Mouse (Mus musculus) testis, adult 2 months (tissue): ENCODE measurements around the gene Rims4. TPM values are rescaled to one million over a fixed set of nuclear protein-coding genes. Genes with fewer than 3 reads are reported as not detected.

Experiments
- H3K27ac ChIP-seq: fragments of 200-500 bp; 2 replicates; pipeline ENCODE4 v1.5.1; 2012; ENCODE audit warnings: low read depth, low read length; ENCODE audit not compliant: control insufficient read depth, insufficient read depth
- H3K27me3 ChIP-seq: fragments of 200-500 bp; 2 replicates; pipeline ENCODE4 v1.6.1; 2012; ENCODE audit warnings: mild to moderate bottlenecking, low read length, moderate library complexity; ENCODE audit not compliant: control insufficient read depth, insufficient read depth
- H3K36me3 ChIP-seq: fragments of 200-500 bp; 2 replicates; pipeline ENCODE4 v1.6.1; 2012; ENCODE audit warnings: mild to moderate bottlenecking, low read length; ENCODE audit not compliant: control insufficient read depth, insufficient read depth
- H3K4me1 ChIP-seq: fragments of 200-500 bp; 2 replicates; pipeline ENCODE4 v1.6.1; 2012; ENCODE audit warnings: low read length; ENCODE audit not compliant: control insufficient read depth, insufficient read depth
- H3K4me3 ChIP-seq: fragments of 200-500 bp; 2 replicates; pipeline ENCODE4 v1.5.1; 2012; ENCODE audit warnings: low read depth, mild to moderate bottlenecking, low read length, moderate library complexity, mixed read lengths; ENCODE audit not compliant: control insufficient read depth
- CTCF ChIP-seq: fragments of 200-500 bp; IDR thresholded peaks from 2 replicates; pipeline ENCODE4 v1.5.1; 2012; ENCODE audit warnings: low read depth, mild to moderate bottlenecking, inconsistent platforms, low read length, moderate library complexity; ENCODE audit not compliant: control insufficient read depth, insufficient read depth, insufficient replicate concordance
- POLR2A ChIP-seq: fragments of 200-500 bp; IDR thresholded peaks from 2 replicates; pipeline ENCODE4 v1.6.1; 2012; ENCODE audit warnings: low read depth, mild to moderate bottlenecking, inconsistent platforms, low read length, moderate library complexity; ENCODE audit not compliant: control insufficient read depth
- polyA plus RNA-seq: library from polyadenylated mRNA; depleted of rRNA; stranded (reverse); fragments of >200 nt; gene quantifications from 2 replicates; pipeline ENCODE4 v1.2.3, GENCODE M21; 2012

Gene Rims4
- polyA plus RNA-seq, 1 experiment = 1.5 TPM

- Histone ChIP-seq H3K4me1 (0 out of 2 replicates have a peak, but pooled peaks cover 2% of the 10 kb centered on the region), H3K4me3 (no peak overlapping the region), H3K36me3 (no peaks in the 10 kb centered on the region), H3K27ac (no peak overlapping the region), H3K27me3 (no peaks in the 10 kb centered on the region)
- no peak for TF ChIP-seq POLR2A
- TF ChIP-seq CTCF = no peak
Measured at GRCm38 (mm10) chr2:163907131-163907530, 11.4 kb downstream of the Rims4 start.

DNA sequence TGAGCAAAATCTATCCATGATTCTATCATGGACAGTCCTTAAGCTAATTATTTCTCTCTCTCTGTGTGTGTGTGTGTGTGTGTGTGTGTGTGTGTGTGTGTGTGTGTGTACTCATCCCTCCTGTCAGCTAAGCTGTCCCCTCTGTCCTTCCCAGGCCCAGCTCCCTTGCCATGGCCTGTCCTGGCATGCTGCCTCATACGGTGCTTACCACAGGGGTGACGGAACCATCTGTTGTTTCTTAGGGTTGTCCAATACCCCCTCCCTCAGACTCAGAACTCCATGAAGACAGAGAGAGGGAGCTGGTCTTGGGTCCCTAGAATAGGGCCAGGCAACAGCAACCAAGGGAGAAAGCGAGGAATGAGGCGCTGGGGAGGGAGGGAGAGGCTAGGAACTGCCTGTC is 14.2 kb downstream of the Rims4 start:
- Histone ChIP-seq H3K27ac (no peak overlapping the region), H3K4me3 (no peak overlapping the region), H3K36me3 (no peaks in the 10 kb centered on the region), H3K27me3 (no peaks in the 10 kb centered on the region), H3K4me1 (0 out of 2 replicates have a peak, but pooled peaks cover 2% of the 10 kb centered on the region)
- TF ChIP-seq POLR2A (no peak), CTCF (no peak)

DNA sequence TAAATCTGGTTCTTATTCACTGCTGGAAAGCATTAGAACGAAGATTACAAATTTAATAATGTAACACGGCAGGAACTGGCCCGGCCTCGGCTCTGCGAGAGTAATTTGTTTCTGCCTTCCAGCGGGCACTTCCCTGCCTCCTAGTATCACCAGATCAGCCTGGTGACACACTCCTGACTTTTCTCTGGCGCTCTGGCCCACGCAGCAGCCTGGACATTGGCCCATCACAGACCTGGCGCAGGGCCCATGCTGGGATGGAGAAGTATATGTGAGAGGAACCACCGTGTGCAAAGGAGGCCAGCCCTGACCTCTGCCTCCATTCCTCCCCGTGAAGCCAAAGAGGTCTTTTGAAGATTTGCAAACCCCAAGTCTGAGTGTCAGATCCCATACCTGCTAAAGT is 15.0 kb downstream of the Rims4 start:
- no peaks in the 10 kb centered on the region for H3K36me3 ChIP-seq
- no peaks in the 10 kb centered on the region for H3K27me3 ChIP-seq
- 0 out of 2 replicates have a peak, but pooled peaks cover 2% of the 10 kb centered on the region for H3K4me1 ChIP-seq
- TF ChIP-seq CTCF = no peak
- TF ChIP-seq POLR2A = no peak
- no peak overlapping the region for H3K27ac ChIP-seq
- no peak overlapping the region for H3K4me3 ChIP-seq

- Histone ChIP-seq H3K4me3 (no peak overlapping the region), H3K27ac (no peak overlapping the region), H3K36me3 (no peaks in the 10 kb centered on the region), H3K27me3 (no peaks in the 10 kb centered on the region), H3K4me1 (0 out of 2 replicates have a peak, but pooled peaks cover 2% of the 10 kb centered on the region)
- TF ChIP-seq POLR2A (no peak), CTCF (no peak)
Measured at GRCm38 (mm10) chr2:163902448-163902847, 16.0 kb downstream of the Rims4 start.

- Histone ChIP-seq H3K4me1 (0 out of 2 replicates have a peak, but pooled peaks cover 2% of the 10 kb centered on the region), H3K27me3 (no peaks in the 10 kb centered on the region), H3K4me3 (no peak overlapping the region), H3K27ac (peak overlapping the region; percentile 54; the same call in 1 of the 2 replicates), H3K36me3 (no peaks in the 10 kb centered on the region)
- TF ChIP-seq POLR2A (no peak), CTCF (no peak)
Measured at GRCm38 (mm10) chr2:163901043-163901442, 17.4 kb downstream of the Rims4 start.

DNA sequence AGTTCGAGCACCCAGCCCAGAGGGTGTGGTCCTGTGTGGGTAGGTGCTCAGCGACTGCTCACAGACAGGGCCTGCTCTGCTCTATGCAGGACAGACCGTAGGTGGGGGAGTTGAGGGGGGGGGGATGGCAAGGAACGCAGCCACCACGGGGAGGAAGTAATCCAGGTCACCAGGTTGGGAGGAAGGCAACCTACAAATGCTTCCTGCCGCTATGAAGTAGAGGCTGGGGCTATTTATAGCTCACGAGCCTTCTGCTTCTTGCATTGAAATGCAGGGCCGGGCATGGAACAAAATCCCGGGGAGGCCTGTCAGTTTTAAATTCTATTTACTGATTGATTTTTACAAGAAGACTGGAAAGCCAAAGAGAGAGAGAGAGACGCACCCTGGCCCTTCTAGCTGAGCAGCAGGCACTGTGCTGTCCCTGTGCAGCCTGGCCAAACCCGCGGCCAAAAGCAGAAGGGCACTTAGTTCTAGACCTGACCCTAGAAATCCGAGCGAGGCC is 18.5 kb downstream of the Rims4 start:
- Histone ChIP-seq H3K27ac (no peak overlapping the region; the same call in 1 of the 2 replicates), H3K4me1 (0 out of 2 replicates have a peak, but pooled peaks cover 2% of the 10 kb centered on the region), H3K4me3 (no peak overlapping the region), H3K27me3 (no peaks in the 10 kb centered on the region), H3K36me3 (no peaks in the 10 kb centered on the region)
- TF ChIP-seq CTCF (no peak), POLR2A (no peak)

- H3K36me3 ChIP-seq = no peaks in the 10 kb centered on the region
- no peaks in the 10 kb centered on the region for H3K27me3 ChIP-seq
- H3K27ac ChIP-seq = no peak overlapping the region
- H3K4me3 ChIP-seq = no peak overlapping the region
- no peak for TF ChIP-seq CTCF
- no peak for TF ChIP-seq POLR2A
- no peaks in the 10 kb centered on the region for H3K4me1 ChIP-seq
Measured at GRCm38 (mm10) chr2:163897988-163898535, 20.4 kb downstream of the Rims4 start.
